Mouse (Mus musculus): ENCODE data around the gene Lsm12.
"Not testable (repeated sequence)": the region's sequence is repeated elsewhere in the genome, so short reads cannot be mapped to it uniquely, and the experiment has no call there.

The Lsm12 gene

DNA sequence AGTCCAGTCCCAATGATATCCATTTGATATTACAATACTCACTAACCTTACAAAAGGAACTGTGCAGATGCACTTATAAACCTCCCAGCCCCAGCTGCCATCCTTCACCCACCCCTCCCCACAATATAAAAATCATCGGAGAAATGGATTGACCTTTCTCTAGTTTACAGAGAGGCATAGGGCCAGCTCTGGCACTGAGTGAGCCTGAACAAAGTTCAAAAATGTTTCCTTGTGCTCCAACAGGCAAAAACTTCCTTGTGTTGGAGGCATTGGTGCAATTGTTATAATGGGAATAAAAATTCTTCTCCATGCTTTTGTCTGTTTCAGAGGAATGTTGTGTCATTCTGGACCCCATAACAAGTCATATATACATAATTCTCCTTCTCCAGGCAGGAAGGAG lies 1.1 kb upstream of the Lsm12 start:
- no peak for DNase-seq (ENCODE audit: low spot score in 2 of 2)

DNA sequence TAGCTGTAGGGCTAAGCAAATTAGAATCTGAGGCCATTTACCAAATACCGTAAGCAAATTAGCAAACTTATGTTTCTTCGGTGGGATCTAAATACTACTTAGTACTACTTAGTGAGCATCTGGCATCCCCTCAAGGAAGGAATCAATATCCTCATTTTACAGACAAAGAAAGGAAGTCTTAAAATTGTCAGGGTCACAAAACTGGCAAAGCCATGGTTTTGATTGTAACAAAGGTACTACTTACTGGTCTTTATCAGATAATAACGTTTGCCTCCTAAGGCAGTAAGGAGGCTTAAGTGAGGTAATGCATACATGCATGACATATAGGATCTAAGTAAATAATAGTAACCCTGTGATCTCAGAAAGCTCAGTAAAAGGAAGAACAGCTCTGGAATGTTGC lies 581 bp upstream of the Lsm12 start:
- no peak for DNase-seq (ENCODE audit: low spot score in 2 of 2)

DNA sequence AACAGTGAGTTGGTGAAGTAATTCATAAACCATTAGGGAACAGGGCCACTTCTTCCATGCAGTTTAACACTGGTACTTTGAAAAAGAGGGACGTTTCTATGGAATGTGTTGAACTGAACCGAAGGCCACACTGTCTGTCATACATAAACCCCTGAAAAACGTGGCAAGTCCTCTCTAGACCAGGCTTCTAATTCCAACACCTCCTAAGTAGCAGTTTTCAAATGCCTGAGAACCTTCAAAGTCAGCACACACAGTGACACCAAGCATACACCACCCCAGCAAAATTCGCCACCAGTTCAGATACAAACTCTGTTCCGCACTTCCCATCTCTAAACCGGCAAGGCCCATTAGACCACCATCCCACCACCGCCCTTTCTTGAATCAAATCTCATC lies 847 bp downstream of the Lsm12 start:
- no peak for DNase-seq (ENCODE audit: low spot score in 2 of 2)

DNA sequence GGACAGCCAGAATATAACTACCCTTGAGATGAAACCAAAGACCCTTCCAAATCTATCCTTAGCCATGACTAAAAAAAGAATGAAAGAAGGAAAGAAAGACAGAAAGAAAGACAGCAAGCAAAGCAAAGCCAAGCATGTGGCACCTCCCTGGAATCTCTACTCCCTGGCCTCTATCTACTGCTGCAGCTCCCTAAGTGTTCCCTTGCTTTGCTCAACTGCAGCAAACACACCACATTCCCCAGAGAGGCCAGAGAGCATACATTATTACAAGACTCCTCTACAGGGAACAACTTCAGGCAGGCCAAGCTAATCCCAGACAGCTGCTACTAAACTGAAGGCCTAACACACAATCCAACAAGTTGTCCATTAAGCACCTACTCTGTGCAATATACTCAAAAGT lies 5.3 kb downstream of the Lsm12 start:
- DNase-seq (ENCODE audit: low spot score in 2 of 2): no peak

DNA sequence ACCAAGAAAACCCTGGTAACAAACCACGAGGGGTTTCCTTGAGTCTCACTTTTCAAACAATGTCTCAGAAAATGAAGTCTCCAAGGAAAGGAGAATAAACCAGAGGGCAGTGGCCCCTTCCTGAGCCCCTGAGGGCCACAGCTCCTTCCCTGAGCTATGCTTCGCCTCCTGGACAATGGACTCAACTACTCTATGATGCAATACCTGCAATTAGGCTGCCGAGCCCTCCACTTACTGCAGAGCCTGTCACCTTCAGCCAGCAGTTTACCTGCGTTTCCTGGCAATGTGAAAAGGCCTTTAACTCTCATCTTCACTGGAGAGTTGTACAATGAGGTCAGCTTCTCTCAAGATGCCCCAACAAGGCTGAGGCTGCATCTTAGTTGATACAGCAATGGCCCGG lies 16.4 kb downstream of the Lsm12 start:
- DNase-seq (ENCODE audit: low spot score in 2 of 2): no peak

DNA sequence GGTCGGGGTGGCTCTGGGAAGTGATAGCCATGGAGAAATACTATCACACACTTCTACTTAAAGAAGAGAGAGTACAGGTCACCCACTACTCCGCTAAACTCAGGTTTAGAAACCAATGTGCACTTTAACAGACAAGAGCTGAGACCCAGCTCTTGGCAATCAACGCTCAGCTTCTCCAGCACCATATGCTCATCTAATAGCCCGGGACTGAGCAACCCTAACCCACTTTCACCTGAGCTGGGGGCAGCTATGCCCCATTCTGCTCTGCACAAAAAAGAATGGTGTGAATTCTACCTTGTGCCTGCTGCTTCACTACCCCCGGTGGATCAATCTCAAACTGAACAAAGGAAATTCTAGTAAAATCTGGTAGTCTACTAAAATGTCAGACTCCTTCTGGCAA lies 17.6 kb downstream of the Lsm12 start:
- no peak for DNase-seq (ENCODE audit: low spot score in 2 of 2)

DNA sequence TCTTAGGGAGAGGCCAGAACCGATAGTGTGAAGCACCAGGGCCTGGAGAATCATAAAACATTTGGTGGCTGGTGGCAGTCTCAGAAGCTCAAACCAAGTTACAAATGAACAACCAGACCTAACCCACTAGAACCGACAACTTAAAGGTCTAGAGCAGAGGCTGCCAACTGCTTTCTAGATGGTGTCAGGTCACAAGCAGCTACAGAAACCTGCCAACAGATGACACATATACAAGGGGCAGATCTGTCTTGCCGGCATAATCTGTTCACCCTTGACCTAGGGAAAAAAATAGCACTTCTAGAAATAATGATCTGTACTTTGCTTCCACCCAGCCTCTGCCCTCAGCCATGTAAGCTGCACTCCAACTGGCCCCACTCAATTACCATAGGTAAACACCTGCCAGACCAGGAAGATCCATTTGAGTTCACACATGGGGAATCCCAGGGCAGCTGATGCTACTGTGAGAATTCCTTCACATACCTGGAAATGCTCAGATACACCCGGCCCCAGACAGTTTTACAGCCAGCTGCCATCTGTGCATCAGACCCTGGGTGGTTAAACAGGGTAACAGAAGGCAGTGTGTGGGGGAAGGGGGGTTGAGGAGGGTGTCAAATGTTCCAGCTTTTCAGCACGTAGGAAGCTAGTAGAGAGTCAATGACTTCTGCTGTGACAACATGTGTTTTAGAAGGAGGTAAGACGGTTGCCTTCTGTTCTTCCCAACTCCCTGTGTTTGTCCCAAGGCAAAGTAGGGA lies 18.9 kb downstream of the Lsm12 start:
- DNase-seq (ENCODE audit: low spot score in 2 of 2): no peak

DNA sequence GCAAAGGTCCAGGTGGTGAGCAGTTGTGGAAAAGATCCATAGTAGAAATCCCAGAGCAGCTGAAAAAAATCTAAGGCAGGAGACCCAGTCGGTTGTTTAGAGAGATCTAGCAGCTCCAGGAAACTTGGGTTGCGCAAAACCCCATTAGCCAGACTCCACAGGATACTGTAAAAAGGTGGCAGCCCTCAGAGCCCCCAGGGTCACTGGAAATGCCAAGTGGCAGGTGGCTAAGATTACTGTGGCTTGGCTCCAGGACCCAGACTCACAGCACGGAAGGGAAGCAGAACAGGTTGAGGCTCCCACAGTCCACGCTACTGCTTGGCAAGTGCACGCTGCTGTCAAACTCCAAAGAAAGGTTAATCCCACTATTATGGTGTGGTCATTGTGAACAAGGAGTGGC lies 25.3 kb downstream of the Lsm12 start:
- DNase-seq (ENCODE audit: low spot score in 2 of 2): no peak

DNA sequence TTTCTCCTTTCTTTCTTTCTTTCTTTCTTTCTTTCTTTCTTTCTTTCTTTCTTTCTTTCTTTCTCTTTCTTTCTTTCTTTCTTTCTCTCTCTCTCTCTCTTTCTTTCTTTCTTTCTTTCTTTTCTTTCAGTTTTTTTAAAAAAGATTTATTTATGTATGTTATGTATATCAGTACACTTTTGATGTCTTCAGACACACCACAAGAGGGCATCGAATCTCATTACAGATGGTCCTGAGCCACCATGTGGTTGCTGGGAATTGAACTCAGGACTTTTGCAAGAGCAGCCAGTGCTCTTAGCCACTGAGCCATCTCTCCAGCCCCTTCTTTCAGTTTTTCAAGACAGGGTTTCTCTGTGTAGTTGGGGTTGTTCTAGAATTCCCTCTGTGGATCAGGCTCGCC lies 27.1 kb downstream of the Lsm12 start:
- not testable (repeated sequence) for DNase-seq (ENCODE audit: low spot score in 2 of 2)

DNA sequence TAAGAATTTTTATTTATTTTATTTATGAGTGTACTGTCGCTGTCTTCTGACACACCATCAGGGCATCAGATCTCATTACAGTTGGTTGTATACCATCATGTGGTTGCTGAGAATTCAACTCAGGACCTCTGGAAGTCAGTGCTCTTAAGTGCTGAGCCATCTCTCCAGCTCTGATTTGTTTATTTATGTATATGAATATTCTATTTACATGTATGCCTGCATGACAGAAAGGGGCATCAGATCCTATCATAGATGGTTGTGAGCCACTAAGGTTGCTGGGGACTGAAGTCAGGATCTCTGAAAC lies 28.4 kb downstream of the Lsm12 start:
- no peak for DNase-seq (ENCODE audit: low spot score in 2 of 2)

DNA sequence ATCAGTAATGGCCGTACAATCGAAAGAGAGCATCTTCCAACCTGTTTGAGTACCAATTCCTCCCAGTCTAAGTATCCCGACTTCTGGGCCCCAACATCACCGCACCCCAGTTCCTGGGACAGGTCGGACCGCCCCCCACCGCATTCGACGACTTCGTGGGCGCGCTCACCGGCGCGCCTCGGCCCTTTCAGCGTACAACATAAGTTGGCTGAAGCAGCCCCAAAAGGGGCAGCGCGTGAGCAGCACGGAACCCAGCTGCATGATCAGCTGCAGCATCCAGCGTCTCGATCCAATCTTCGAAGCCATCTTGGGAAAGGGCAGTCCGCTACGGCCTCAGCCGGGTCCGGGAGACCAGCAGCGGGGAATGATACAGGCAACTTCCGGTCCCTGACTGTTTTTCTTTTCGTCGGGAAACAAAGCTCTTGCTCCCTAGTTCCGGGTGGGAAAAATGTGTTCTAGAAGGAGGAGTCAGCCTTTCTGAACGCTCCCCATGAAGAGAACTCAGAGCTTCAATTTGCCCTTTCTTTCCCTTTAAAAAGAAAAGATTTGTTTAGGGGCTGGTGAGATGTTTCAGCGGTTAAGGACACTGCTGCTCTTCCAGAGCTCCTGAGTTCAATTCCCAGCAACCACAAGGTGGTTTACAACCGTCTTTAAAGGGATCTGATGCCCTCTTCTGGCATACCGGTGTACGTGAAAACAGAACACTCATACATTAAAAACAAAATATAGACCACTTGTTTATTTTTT lies 28.9 kb downstream of the Lsm12 start, which contains the start of gene Tmem101:
Tmem101 (minus strand) TSS at position 366 of the 747 bp plus-strand sequence.
- peak; percentile 77 to 85 for DNase-seq (ENCODE audit: low spot score in 2 of 2)

DNA sequence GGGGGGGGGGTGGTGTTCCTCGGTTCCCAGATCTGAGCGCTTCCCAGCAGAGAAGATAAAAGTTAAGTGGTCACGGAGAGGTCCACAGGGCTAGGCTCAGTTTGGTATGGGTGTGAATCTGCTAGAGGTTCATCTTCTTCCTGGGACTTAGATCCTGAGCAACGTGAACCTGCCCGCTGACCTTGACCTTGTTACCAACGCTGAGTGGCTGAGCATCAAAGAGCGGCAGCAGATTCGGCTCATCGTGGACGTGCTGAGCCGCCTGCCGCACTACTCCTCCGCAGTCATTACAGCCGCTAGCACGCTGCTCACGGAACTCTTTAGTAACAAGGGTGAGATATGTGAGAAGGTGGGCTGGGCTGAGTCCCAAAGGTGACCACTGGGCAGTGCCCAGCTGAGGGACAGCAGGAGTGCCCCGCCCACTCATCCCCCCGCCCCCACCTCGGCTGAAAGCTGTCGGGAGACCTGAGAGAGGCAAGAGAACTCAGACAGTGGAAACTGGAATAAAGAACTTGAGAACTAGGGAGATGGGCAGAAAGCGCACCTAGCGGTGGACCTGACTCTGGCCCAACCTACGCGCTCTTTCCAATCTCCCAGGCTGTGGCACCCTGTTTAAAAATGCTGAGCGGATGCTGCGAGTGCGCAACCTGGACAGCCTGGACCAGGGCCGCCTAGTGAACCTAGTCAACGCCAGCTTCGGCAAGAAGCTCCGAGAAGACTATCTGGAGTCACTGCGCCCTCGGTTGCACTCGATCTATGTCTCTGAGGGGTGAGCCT lies 37.7 kb downstream of the Lsm12 start:
- no peak for DNase-seq (ENCODE audit: low spot score in 2 of 2)

DNA sequence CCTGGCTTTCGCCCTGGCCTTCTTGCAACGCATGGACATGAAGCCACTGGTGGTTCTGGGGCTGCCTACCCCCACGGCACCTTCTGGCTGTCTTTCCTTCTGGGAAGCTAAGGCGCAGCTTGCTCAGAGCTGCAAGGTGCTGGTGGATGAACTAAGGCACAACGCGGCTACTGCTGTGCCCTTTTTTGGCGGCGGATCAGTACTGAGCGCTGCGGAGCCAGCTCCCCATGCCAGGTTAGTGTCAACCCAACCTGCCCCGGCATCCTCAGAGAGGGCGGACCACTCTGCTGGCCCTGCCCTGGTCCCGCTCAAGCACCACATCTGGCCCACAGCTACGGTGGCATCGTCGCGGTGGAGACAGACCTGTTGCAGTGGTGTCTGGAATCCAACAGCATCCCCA lies 38.6 kb downstream of the Lsm12 start:
- no peak for DNase-seq (ENCODE audit: low spot score in 2 of 2)

DNA sequence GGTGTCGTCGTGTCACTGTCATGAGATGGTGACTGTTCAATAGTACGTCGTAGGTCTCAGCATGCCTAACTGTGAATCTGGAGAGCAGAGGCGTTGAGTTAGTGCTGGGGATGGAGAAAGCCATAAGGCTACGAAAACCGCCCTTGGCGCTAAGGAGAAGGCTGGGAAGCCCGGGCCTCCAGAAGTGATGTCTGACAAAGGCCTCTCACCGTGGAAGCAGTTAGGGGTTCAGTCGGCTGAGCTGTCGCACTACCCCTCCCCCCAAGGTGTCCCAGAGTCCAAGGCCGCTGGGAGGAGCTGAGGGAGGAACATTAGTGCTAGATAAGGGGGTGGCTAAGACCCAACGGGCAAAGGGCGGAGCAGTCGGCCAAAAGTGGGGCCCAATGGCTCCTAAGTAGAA lies 39.1 kb downstream of the Lsm12 start:
- no peak for DNase-seq (ENCODE audit: low spot score in 2 of 2)

DNA sequence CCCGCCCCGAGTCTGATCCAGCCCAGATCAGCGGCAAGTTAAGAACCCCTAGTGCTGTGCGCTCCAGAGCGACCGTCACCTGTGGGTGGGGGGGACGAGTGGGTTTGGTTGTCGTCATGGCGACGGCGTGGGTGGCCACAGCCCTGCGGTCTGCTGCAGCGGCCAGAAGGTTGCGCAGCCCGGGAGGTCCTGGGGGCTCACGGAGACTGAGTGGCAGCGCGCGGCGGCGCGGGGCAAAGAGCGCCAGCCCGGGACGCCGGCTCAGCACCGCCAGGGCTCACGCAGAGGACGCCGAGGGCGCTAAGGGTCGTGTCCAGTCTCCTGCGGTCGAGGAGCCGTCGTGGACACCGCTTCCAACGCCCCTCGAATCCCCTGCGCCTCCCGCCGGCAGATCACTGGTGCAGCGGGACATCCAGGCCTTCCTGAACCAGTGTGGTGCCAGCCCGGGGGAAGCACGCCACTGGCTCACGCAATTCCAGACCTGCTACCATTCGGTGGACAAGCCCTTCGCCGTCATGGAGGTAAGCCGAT lies 39.6 kb downstream of the Lsm12 start, which contains the start of gene Nags:
Nags (plus strand) TSS at position 43 of the 531 bp plus-strand sequence.
- no peak for DNase-seq (ENCODE audit: low spot score in 2 of 2)

DNA sequence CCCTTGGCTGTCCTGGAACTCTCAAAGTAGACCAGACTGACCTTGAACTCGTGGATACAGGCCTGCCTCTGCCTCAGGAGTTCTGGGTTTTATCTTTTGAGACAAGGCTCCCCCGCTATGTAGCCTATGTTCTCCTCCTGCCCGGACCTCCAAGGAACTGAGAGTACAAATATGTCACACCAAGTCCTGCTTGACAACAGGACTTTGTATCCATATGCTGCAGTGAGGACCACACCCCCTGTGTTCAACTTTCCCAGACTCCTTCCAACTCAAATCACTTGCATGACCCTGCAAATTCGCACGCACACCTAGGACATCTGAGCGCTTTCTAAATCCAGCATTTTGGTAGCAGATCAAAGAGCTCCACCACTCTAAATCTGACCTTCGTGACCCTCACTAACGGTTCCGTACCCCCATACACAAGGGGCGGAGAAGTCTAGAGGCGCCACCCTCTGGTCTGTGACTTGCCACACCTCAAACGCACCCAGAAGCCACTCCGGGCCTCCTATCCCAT lies 40.1 kb downstream of the Lsm12 start:
- DNase-seq (ENCODE audit: low spot score in 2 of 2): no peak

DNA sequence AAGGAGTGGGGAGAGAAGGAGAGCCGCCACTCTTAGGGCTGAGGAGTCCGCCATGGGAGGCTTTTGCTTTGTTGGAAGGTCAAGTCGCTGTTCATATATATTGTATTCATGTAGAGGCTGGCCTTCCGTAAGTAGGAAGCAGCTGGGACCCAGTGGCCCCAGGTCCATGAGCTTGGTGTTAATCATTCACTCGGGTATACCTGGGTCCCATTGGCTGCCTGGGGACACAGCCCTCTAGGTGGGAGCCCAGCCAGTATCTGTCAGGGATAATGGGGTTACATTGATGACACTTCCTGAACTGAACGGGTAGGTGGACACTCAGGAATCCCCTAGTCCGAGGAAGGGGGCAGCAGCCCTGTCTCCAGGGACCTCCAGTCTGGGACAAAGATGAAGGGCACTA lies 42.7 kb downstream of the Lsm12 start:
- DNase-seq (ENCODE audit: low spot score in 2 of 2): no peak

DNA sequence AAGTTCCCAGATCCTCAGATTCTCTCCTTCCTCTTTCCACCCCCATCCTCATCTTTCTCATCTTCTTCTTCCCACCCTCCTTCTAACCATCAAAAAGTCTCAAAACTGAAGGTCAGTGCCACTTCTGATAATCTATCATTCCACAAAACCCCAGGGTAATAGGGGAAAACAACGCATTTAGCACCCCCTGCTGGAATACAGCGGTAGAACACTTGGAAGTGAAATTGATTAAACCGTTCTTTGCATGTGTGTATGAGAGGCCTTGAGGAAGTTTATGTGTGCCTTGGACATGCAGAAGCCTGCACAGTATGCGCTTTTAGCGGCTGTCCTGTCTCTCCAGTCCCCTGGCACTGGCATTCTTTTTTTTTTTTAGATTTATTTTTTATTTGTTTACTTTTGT lies 44.6 kb downstream of the Lsm12 start:
- DNase-seq (ENCODE audit: low spot score in 2 of 2): peak; percentile 49 to 65

DNA sequence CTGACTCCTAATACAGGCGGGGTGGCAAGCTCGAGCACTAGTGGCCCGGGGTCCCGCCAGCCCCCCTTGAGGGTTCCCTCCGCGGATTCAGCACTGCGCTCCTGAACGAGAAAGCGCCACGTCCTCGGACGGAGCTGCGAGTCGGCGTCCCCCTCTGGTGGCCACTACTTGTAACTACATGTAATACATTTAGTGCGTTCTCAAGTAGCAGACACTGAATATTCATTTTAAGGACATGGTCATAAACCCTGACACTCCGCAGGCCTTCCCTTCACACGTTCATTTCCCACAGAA lies 46.7 kb downstream of the Lsm12 start:
- DNase-seq (ENCODE audit: low spot score in 2 of 2): peak; percentile 38 to 59

DNA sequence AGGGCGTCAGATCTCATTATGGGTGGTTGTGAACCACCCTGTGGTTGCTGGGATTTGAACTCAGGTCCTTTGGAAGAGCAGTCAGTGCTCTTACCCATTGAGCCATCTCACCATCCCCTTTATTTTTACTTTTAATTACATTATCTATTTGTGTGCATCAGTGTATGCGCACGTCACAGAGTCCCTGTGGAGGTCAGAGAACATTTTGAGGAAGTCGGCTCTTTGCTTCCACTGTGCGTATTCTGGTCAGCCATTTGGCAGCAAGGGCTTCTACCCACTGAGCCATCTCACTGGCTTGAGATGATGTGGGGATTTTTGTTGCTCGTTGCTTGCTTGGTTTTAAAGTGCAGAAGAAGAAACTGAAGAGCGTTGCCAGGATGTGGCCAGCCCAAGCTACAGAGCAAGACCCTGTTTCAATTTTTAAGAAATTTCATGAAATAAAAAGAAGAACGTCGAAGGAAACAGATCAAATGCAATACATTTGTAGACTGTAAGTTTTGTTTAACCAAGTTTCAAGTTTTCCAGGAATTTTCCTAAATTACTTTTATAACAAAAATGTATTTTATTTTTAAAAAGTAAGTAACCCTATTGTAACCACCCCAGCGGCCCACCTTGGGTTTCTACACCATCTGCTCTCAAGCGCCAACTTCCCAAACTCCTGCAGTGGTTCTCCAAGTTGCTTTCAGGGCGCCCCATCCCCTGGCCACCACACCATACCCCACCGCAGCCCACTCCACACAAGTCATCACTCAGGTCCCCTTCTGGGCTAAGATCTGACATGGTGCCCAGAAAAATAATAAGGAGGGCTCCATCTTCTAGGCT lies 47.3 kb downstream of the Lsm12 start:
- peak in 1 of 2 experiments; percentile 42 for DNase-seq (ENCODE audit: low spot score in 2 of 2)

DNA sequence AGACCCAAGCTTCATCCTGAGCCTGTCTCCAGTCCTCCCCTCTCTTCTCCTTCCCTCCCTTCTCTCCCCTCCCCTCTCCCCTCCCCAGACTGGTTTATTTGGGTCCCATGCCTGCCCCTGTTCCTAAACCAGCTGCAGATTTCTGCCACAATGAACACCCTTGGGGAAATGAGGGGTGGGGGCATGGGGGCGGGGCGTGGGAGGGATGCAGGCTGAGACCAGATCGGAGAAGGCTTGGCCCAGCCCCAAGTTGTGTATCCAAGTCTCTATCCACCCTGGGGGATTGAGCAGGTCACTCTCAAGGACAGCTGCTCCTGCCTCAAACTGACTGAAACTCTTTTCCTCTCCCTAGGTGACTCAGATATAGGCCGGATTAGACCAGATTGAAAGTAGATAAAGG lies 50.6 kb downstream of the Lsm12 start:
- DNase-seq (ENCODE audit: low spot score in 2 of 2): no peak

DNA sequence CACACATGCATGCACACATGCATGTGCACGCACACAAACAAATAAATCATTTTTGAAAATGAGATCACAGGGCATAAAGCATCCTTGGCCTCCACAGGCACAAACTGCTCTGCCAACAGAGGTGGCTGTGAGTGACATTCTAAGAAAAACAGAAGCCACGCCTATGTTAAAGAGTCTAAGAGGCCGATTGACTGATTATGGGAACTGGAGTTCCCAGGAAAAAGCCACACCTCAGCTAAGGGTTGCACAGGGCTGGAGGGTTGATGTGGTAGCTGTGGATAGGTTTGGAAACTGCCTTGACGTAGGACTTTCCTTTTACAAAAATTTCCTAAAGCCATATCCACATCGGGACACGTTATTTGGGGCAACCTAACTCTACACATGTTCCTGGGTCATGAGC lies 67.7 kb downstream of the Lsm12 start:
- DNase-seq (ENCODE audit: low spot score in 2 of 2): no peak

Measured in natural killer cell, adult 2 months (primary cell).